Mouse (Mus musculus) kidney, postnatal 0 days (tissue): Measurements from ENCODE around the gene Ptprcap. TPM values are rescaled to one million over a fixed set of nuclear protein-coding genes. Genes with fewer than 3 reads are reported as not detected.
A peak's percentile ranks its signal among the peaks of the same experiment; 100 is the strongest.

Source experiments
- ATAC-seq: fragments of 200-750 bp; cut with Nextera tagmentation; replicated peaks from 2 replicates; pipeline ENCODE4 v1.8.0; 2017; ENCODE audit warnings: low read depth, moderate number of reproducible peaks, moderate TSS enrichment, moderate library complexity; ENCODE audit not compliant: low FRiP score
- DNase-seq: peaks from one replicate; pipeline ENCODE4 v3.0.0-alpha.2; 2016; ENCODE audit warnings: low spot score
- H3K27ac ChIP-seq: fragments of 300-500 bp; sonication (generic); 2 replicates; pipeline ENCODE4 v1.5.1; 2014; ENCODE audit warnings: mild to moderate bottlenecking
- H3K27me3 ChIP-seq: fragments of 300-500 bp; sonication (generic); 2 replicates; pipeline ENCODE4 v1.6.1; 2014; ENCODE audit warnings: low read length, mixed read lengths; ENCODE audit not compliant: insufficient read depth
- H3K36me3 ChIP-seq: fragments of 300-500 bp; sonication (generic); 2 replicates; pipeline ENCODE4 v1.6.1; 2014; ENCODE audit warnings: low read length, mixed read lengths; ENCODE audit not compliant: insufficient read depth
- H3K4me1 ChIP-seq: fragments of 300-500 bp; sonication (generic); replicated peaks from 2 replicates; pipeline ENCODE4 v1.6.1; 2014; ENCODE audit warnings: antibody characterized with exemption, low read length, mixed read lengths; ENCODE audit not compliant: insufficient read depth
- H3K4me2 ChIP-seq: fragments of 300-500 bp; sonication (generic); 2 replicates; pipeline ENCODE4 v1.6.1; 2014; ENCODE audit warnings: mild to moderate bottlenecking, low read length, moderate library complexity, mixed read lengths
- H3K4me3 ChIP-seq: fragments of 300-500 bp; sonication (generic); replicated peaks from 2 replicates; pipeline ENCODE4 v1.5.1; 2014; ENCODE audit warnings: low read depth, low read length
- H3K9ac ChIP-seq: fragments of 300-500 bp; sonication (generic); 2 replicates; pipeline ENCODE4 v1.6.1; 2014; ENCODE audit warnings: low read depth, low read length
- H3K9me3 ChIP-seq: fragments of 300-500 bp; sonication (generic); replicated peaks from 2 replicates; pipeline ENCODE4 v1.6.1; 2016; ENCODE audit warnings: low read length, inconsistent platforms, mixed read lengths
- CTCF ChIP-seq: IDR thresholded peaks from 2 replicates; pipeline ENCODE4 v1.5.1; 2016; ENCODE audit warnings: antibody characterized with exemption, low read depth, mild to moderate bottlenecking, moderate library complexity
- WGBS: fragments of 180-500 bp; shearing (Covaris S2); extraction: QIAGEN DNeasy Blood & Tissue Kit; methylation state at CpG from one replicate; pipeline ENCODE4 v1.1.7; 2014; 5-methylcytosine and 5-hydroxymethylcytosine counted together
- polyA plus RNA-seq: library from polyadenylated mRNA; unstranded; fragments of >200 nt; fragmentation: Nextera tagmentation; extraction: Ambion mirVana; gene quantifications from 2 replicates; pipeline ENCODE4 v1.2.1, GENCODE M21; 2015

Gene Ptprcap
- polyA plus RNA-seq, 1 experiment from 2014 or later, result 0.91 TPM

DNA sequence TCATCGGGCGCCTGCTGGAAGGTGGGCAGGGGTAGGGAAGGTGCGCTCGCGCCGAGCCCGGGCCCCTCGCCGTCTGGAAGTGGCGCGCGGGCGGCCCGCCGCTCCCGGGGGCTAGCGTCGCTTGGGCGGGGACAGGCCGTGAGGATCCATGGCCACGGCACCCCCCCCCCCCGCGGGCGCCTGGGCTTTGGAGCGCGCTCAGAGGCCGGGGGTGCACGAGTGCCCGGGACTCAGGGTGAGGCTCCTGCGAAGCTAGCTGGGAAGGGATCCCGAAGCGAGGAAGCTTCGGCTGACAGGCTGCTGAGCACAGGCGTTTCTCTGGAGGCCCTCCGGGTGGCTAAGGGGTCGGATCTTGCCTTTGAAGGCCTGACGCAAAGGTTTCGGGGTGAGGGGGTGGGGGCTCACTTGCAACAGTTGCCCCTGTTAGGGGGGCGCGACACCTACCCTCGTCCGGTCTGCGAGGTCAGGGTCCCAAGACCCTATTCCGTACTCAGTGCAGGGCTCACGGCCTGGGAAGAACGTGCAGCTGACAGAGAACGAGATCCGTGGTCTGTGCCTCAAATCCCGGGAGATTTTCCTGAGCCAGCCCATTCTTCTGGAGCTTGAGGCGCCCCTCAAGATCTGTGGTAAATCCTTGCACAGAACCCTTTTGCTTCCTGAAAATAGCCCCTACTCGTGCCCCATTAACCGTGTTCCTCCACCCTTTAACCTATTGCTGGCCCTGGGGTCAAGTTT, 39.0 kb downstream of the Ptprcap start:
- ATAC-seq (peak; percentile 3; the same call in 1 of the 2 replicates), DNase-seq (no peak)
- peak overlapping the region; percentile 83 for H3K4me2 ChIP-seq
- under 1% methylated on average over 49 of the region's 52 CpGs for WGBS
- H3K4me1 ChIP-seq, result peaks cover 22% of the 10 kb centered on the region
- H3K36me3 ChIP-seq, result peaks cover 26% of the 10 kb centered on the region
- no peaks in the 10 kb centered on the region for H3K9me3 ChIP-seq
- H3K9ac ChIP-seq, result peak overlapping the region; percentile 99
- H3K4me3 ChIP-seq, result peak overlapping the region; percentile 94
- peak overlapping the region; percentile 98 for H3K27ac ChIP-seq
- no peak for TF ChIP-seq CTCF
- H3K27me3 ChIP-seq, result no peaks in the 10 kb centered on the region

DNA sequence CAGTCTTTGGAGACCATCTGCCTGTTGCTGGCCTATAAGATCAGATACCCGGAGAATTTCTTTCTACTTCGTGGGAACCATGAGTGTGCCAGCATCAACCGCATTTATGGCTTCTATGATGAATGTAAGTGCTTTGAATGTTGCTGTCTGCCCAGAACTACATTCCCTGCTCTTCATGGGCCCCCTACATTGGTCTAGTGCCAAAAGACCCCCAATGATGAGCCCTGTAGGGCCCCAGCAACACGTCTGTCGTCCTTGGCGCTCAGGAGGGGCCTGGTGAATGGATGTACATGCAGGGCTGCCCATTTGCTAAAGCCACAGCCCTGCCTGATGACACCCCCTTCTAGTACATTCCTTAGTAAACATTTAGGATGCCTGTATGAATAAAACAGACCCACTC, 39.7 kb downstream of the Ptprcap start:
- peak overlapping the region; percentile 94 for H3K4me3 ChIP-seq
- no peak for TF ChIP-seq CTCF
- H3K9ac ChIP-seq, result peak overlapping the region; percentile 99
- no peaks in the 10 kb centered on the region for H3K9me3 ChIP-seq
- H3K27me3 ChIP-seq, result no peaks in the 10 kb centered on the region
- peak overlapping the region; percentile 83 for H3K4me2 ChIP-seq
- ATAC-seq, result no peak
- H3K4me1 ChIP-seq, result peaks cover 22% of the 10 kb centered on the region
- no peak for DNase-seq
- WGBS, result 45% methylated on average over 6 of the region's 6 CpGs
- peaks cover 26% of the 10 kb centered on the region for H3K36me3 ChIP-seq
- H3K27ac ChIP-seq, result peak overlapping the region; percentile 98; the same call in 1 of the 2 replicates

DNA sequence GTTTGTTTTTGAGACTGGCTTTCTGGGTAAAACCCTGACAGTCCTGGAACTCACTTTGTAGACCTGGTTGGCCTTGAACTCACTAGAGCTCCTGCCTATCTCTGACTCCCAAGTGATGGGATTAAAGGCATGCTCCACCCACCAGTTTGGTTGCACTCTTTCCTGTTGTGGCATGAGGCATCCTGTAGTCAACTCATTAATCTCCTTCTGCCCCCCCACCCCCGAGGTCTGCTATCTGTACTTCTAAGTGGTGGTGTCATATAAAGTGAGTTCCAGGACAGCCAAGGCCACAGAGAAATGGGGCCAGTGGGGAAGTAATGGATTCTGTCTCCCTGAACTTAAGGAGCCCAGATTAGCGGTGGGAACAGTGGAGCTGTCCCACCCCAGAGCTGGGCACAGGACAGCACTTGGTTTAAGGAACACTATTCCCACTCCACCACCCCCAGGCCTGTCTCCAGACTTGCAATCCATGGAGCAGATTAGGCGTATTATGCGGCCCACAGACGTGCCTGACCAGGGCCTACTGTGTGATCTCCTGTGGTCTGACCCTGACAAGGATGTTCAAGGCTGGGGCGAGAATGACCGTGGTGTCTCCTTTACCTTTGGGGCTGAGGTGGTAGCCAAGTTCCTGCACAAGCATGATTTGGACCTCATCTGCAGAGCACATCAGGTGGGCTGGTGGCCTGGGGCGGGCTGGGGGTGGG, 40.8 kb downstream of the Ptprcap start:
- H3K27me3 ChIP-seq, result no peaks in the 10 kb centered on the region
- no peak overlapping the region for H3K4me2 ChIP-seq
- TF ChIP-seq CTCF, result no peak
- 83% methylated on average over 8 of the region's 8 CpGs for WGBS
- H3K27ac ChIP-seq, result no peak overlapping the region
- no peak for ATAC-seq
- DNase-seq, result no peak
- H3K4me1 ChIP-seq, result peaks cover 22% of the 10 kb centered on the region
- H3K4me3 ChIP-seq, result no peak overlapping the region
- peaks cover 29% of the 10 kb centered on the region for H3K36me3 ChIP-seq
- no peak overlapping the region for H3K9ac ChIP-seq
- no peaks in the 10 kb centered on the region for H3K9me3 ChIP-seq

DNA sequence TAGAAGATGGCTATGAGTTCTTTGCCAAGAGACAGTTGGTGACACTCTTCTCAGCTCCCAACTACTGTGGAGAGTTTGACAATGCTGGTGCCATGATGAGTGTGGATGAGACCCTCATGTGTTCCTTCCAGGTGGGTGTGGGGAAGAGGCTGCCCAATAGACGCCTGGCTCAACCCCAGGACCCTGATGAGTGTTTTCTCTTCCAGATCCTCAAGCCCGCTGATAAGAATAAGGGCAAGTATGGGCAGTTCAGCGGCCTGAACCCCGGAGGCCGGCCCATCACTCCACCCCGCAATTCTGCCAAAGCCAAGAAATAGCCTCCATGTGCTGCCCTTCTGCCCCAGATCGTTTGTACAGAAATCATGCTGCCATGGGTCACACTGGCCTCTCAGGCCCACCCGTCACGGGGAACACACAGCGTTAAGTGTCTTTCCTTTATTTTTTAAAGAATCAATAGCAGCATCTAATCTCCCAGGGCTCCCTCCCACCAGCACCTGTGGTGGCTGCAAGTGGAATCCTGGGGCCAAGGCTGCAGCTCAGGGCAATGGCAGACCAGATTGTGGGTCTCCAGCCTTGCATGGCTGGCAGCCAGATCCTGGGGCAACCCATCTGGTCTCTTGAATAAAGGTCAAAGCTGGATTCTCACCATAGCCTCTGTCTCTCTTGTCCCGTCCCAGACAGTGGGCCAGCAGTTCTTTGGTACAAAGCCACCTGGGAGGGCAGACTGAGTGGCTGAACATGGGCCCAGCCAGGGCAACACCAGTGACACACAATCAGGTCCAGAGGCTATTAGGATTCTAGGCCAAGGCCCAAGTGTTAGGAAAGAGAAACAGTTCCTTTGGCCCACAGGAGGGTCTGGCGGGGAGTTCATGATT, 41.6 kb downstream of the Ptprcap start:
- Histone ChIP-seq H3K27me3 (no peaks in the 10 kb centered on the region), H3K4me2 (no peak overlapping the region), H3K9ac (no peak overlapping the region), H3K36me3 (peaks cover 32% of the 10 kb centered on the region), H3K9me3 (no peaks in the 10 kb centered on the region), H3K4me1 (peaks cover 22% of the 10 kb centered on the region), H3K4me3 (no peak overlapping the region), H3K27ac (no peak overlapping the region)
- TF ChIP-seq CTCF, result no peak
- WGBS, result 75% methylated on average over 12 of the region's 12 CpGs
- DNase-seq (no peak), ATAC-seq (no peak)

DNA sequence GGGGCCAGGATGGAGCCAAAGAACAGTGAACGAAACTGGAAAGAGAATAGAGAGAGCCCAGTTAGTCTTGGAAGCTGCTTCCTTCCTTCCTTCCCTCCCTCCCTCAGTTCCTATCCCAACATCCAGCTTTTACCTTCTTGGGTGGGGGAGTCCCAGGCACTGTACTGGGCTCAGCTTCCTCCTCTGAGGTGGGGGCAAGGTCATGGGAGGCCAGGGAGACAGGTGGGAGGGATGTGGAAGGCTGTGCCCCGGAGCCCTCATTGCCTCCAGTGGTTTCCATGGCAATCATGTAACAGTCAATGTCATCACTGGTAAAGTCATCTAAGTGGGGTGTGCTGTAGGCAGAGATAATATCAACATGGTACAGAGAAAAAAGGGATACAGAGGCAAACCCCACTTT, 42.6 kb downstream of the Ptprcap start:
- TF ChIP-seq CTCF, result no peak
- H3K4me3 ChIP-seq, result no peak overlapping the region
- DNase-seq (no peak), ATAC-seq (no peak)
- H3K27me3 ChIP-seq, result no peaks in the 10 kb centered on the region
- H3K36me3 ChIP-seq, result peaks cover 32% of the 10 kb centered on the region
- WGBS, result 33% methylated on average over 2 of the region's 2 CpGs
- no peak overlapping the region for H3K4me2 ChIP-seq
- H3K27ac ChIP-seq, result no peak overlapping the region
- no peak overlapping the region for H3K9ac ChIP-seq
- H3K4me1 ChIP-seq, result peaks cover 23% of the 10 kb centered on the region
- no peaks in the 10 kb centered on the region for H3K9me3 ChIP-seq

DNA sequence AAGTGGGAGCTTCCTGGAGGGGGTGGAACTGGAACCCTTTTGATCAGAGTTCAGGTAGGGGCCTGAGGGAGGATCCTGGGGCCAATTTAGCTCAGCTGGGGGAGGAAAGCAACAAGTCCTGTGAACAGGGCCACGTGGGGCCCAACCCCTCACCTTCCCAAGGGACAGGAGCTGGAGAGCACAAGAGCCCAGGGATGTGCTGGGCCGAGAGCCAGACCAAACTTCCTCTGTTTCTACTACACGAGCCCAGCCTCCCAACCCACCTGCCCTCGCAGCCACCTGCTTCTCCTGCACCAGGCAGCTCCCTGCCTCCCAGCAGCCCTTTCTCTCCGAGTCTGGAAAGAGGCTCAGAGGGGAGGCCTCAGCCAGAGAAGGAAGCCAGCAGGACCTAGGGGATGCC, 43.1 kb downstream of the Ptprcap start:
- no peak overlapping the region for H3K27ac ChIP-seq
- H3K9ac ChIP-seq, result 0 out of 2 replicates have a peak overlapping the region, but pooled peaks have one; percentile 24
- no peak for TF ChIP-seq CTCF
- no peaks in the 10 kb centered on the region for H3K9me3 ChIP-seq
- no peak overlapping the region for H3K4me3 ChIP-seq
- H3K36me3 ChIP-seq, result peaks cover 32% of the 10 kb centered on the region
- H3K4me1 ChIP-seq, result peaks cover 19% of the 10 kb centered on the region
- ATAC-seq, result no peak
- no peaks in the 10 kb centered on the region for H3K27me3 ChIP-seq
- whole genome bisulfite sequencing, result 0% methylated on average over 5 of the region's 5 CpGs
- no peak overlapping the region for H3K4me2 ChIP-seq
- DNase-seq, result no peak
